Mouse (Mus musculus) ES-Bruce4 (cell line): Measurements from ENCODE around the gene Bicral.

ENCODE experiments used
- CTCF ChIP-seq: IDR thresholded peaks from one replicate; pipeline ENCODE4 v1.8.1; 2011; ENCODE audit warnings: low read depth, low read length
- POLR2A ChIP-seq: IDR thresholded peaks from one replicate; pipeline ENCODE4 v1.8.1; 2011; ENCODE audit warnings: low read length; ENCODE audit not compliant: insufficient read depth

DNA sequence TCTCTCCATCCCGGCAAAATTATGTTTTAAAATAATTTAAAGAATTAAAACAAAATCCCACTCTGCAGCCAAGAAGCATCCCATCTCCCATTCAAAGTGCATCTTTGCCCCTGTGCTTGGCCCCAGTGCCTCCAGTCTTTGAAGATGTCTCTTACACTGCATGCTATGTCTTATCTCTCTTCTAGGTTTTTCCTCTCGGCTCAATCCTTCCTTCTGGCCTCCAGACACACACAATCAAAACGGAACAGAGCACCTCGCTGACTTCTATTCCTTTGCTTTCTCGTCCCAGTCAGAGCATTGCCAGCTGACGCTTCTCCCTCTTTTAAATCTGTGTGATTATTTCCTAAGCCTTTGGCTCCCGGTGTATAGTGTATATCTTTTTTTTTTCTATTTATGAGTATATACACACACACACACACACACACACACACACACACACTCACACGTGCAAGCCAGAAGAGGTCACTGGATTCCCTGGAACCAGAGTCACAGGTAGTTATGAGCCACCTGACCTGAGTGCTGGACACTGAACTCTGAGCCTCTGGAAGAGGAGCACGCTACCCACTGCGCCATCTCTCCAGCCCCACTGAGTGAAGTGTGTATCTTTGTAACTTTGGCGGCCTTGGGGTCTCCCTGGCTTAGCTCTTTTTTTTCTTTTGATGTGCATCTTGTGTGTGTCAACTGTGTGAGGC, 27.1 kb upstream of the Bicral start:
- TF ChIP-seq POLR2A (no peak), CTCF (no peak)
